Mouse (Mus musculus): ENCODE data around the gene Hist1h2bg. TPM values are rescaled to one million over a fixed set of nuclear protein-coding genes. Genes with fewer than 3 reads are reported as not detected.
A peak's percentile ranks its signal among the peaks of the same experiment; 100 is the strongest.
"Not testable (repeated sequence)": the region's sequence is repeated elsewhere in the genome, so short reads cannot be mapped to it uniquely, and the experiment has no call there.

The Hist1h2bg gene
- polyA plus RNA-seq, 1 experiment from 2014 or later: 25.4 TPM

- Histone ChIP-seq H3K4me1 (replicated peaks) (peaks cover 36% of the 10 kb centered on the region), H3K4me2 (peak overlapping the region; percentile 69), H3K9ac (replicated peaks) (peak overlapping the region; percentile 82), H3K4me3 (replicated peaks) (peak overlapping the region; percentile 50), H3K9me3 (no peaks in the 10 kb centered on the region), H3K27me3 (no peaks in the 10 kb centered on the region), H3K27ac (peak overlapping the region; percentile 98), H3K36me3 (no peaks in the 10 kb centered on the region)
- ATAC-seq (ENCODE audit: insufficient number of reproducible peaks, insufficient read depth, low FRiP score, low TSS enrichment, low read depth): no peak
- WGBS: 21% methylated on average over 9 of the region's 9 CpGs
Observed at GRCm38 (mm10) chr13:23532262-23533075, 38.7 kb upstream of the Hist1h2bg start.

DNA sequence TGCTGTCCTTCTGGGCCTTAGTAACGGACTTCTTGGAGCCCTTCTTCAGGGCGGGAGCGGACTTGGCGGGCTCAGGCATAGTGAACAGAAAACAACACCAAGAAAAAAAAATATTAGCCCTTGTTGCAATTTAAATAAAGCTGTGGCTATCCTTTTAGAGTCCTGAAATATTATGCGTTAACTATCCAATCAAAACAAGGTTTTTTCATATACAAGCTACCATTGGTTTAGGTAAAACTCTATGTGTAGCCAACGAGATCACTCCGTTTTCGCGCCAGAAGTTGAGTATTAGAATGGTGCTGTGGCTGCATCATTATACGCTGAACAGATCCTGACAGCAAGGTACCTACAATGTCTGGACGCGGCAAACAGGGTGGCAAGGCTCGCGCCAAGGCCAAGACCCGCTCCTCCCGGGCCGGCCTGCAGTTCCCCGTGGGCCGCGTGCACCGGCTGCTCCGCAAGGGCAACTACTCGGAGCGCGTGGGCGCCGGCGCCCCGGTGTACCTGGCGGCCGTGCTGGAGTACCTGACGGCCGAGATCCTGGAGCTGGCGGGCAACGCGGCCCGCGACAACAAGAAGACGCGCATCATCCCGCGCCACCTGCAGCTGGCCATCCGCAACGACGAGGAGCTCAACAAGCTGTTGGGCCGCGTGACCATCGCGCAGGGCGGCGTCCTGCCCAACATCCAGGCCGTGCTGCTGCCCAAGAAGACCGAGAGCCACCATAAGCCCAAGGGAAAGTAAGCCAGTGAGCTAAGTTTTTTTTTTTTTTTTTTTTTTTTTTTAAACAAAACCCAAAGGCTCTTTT lies 37.4 kb upstream of the Hist1h2bg start, which contains the start of gene Hist1h2af:
Gene Hist1h2af (plus strand): TSS at position 347 of the 808 bp plus-strand sequence.
- peak; percentile 11; the same call in 1 of the 2 replicates for ATAC-seq (ENCODE audit: insufficient number of reproducible peaks, insufficient read depth, low FRiP score, low TSS enrichment, low read depth)
- not testable (repeated sequence) for H3K36me3 ChIP-seq, H3K9me3 ChIP-seq, H3K27me3 ChIP-seq
- peak within 1 kb of the TSS; percentile 69 for H3K4me2 ChIP-seq
- H3K27ac ChIP-seq: peak within 1 kb of the TSS; percentile 98
- peak within 1 kb of the TSS; percentile 82 for H3K9ac ChIP-seq (replicated peaks)
- peak within 1 kb of the TSS; percentile 50 for H3K4me3 ChIP-seq (replicated peaks)
- WGBS: under 1% methylated on average over 28 of the region's 53 CpGs
- peaks cover 42% of the 10 kb centered on the region for H3K4me1 ChIP-seq (replicated peaks)

GRCm38 (mm10) chr13:23534368-23535131 lies 36.6 kb upstream of the Hist1h2bg start:
- Histone ChIP-seq H3K9me3 (no peaks in the 10 kb centered on the region), H3K36me3 (no peaks in the 10 kb centered on the region), H3K4me3 (replicated peaks) (peak overlapping the region; percentile 50), H3K9ac (replicated peaks) (peak overlapping the region; percentile 66), H3K4me1 (replicated peaks) (peaks cover 38% of the 10 kb centered on the region), H3K27me3 (no peaks in the 10 kb centered on the region), H3K4me2 (peak overlapping the region; percentile 69), H3K27ac (peak overlapping the region; percentile 98)
- WGBS: under 1% methylated on average over 15 of the region's 15 CpGs
- ATAC-seq (ENCODE audit: insufficient number of reproducible peaks, insufficient read depth, low FRiP score, low TSS enrichment, low read depth): peak; percentile 0; the same call in 1 of the 2 replicates

DNA sequence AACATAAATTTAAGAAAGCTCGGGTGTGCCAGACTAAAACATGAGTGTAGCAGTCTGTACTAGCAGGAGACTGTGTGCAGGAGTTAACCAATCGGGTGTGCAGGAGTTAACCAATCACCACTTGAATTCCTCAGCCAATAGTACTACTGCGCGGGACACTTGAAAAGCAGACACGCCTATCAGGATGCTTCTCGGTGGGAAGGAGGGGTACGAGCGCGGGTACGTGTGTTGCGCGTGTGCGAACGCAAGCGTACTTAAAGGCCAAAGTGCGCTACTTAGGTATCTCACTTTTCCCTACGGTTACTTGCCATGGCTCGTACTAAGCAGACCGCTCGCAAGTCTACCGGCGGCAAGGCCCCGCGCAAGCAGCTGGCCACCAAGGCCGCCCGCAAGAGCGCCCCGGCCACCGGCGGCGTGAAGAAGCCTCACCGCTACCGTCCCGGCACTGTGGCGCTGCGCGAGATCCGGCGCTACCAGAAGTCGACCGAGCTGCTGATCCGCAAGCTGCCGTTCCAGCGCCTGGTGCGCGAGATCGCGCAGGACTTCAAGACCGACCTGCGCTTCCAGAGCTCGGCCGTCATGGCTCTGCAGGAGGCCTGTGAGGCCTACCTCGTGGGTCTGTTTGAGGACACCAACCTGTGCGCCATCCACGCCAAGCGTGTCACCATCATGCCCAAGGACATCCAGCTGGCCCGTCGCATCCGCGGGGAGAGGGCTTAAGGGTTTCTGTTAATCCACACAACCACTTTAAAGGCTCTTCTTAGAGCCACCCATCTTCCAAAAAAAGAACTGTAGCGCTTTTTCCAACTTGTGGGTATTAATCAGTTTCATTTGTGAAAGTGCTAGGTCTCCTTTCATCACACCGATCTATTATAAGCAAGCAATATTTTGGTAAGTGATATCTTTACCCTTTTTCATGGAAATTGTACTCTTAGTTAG lies 35.8 kb upstream of the Hist1h2bg start, which contains the start of gene Hist1h3g:
Gene Hist1h3g (plus strand): TSS at position 286 of the 939 bp plus-strand sequence.
- H3K36me3 ChIP-seq, H3K27me3 ChIP-seq, H3K9me3 ChIP-seq: not testable (repeated sequence)
- peaks cover 38% of the 10 kb centered on the region for H3K4me1 ChIP-seq (replicated peaks)
- peak within 1 kb of the TSS; percentile 98 for H3K27ac ChIP-seq
- peak within 1 kb of the TSS; percentile 69 for H3K4me2 ChIP-seq
- under 1% methylated on average over 34 of the region's 62 CpGs for WGBS
- H3K4me3 ChIP-seq (replicated peaks): peak within 1 kb of the TSS; percentile 50
- H3K9ac ChIP-seq (replicated peaks): peak within 1 kb of the TSS; percentile 72
- ATAC-seq (ENCODE audit: insufficient number of reproducible peaks, insufficient read depth, low FRiP score, low TSS enrichment, low read depth): peak; percentile 94

- Histone ChIP-seq H3K4me3 (replicated peaks) (peak overlapping the region; percentile 50), H3K9me3 (no peaks in the 10 kb centered on the region), H3K9ac (replicated peaks) (peak overlapping the region; percentile 72), H3K36me3 (no peaks in the 10 kb centered on the region), H3K27me3 (no peaks in the 10 kb centered on the region), H3K27ac (peak overlapping the region; percentile 98), H3K4me2 (peak overlapping the region; percentile 69), H3K4me1 (replicated peaks) (peaks cover 38% of the 10 kb centered on the region)
- ATAC-seq (ENCODE audit: insufficient number of reproducible peaks, insufficient read depth, low FRiP score, low TSS enrichment, low read depth): no peak
- WGBS: 21% methylated on average over 7 of the region's 7 CpGs
Observed at GRCm38 (mm10) chr13:23536076-23536822, 34.9 kb upstream of the Hist1h2bg start.

GRCm38 (mm10) chr13:23537006-23537710 lies 34.0 kb upstream of the Hist1h2bg start:
- Histone ChIP-seq H3K27me3 (no peaks in the 10 kb centered on the region), H3K9me3 (no peaks in the 10 kb centered on the region), H3K4me3 (replicated peaks) (peak overlapping the region; percentile 50), H3K4me2 (peak overlapping the region; percentile 69), H3K9ac (replicated peaks) (no peak overlapping the region; the same call in 1 of the 2 replicates), H3K27ac (peak overlapping the region; percentile 46), H3K36me3 (no peaks in the 10 kb centered on the region), H3K4me1 (replicated peaks) (peaks cover 36% of the 10 kb centered on the region)
- 86% methylated on average over 3 of the region's 3 CpGs for WGBS
- ATAC-seq (ENCODE audit: insufficient number of reproducible peaks, insufficient read depth, low FRiP score, low TSS enrichment, low read depth): no peak

DNA sequence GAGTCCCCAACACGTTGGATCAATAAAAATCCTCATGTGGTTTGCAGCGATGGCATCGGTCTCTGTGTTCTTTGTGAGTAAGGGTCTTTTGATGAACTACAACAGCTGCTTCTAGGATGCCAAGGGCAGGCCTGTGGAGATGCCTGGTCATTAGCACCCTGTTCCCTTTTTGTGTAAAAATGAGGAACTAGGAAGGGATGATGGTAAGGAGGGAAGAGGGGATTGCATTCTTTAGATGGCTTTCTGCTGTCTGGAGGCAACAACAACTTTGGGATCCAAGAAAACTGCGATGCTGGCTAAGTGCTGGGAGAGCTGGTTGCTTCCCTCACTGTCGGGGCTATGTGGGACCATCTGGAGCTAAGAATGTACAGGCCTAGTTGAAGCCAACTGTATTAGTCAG lies 32.9 kb upstream of the Hist1h2bg start:
- 55% methylated on average over 5 of the region's 5 CpGs for WGBS
- Histone ChIP-seq H3K4me3 (replicated peaks) (no peak overlapping the region), H3K4me1 (replicated peaks) (peaks cover 30% of the 10 kb centered on the region), H3K36me3 (no peaks in the 10 kb centered on the region), H3K9ac (replicated peaks) (no peak overlapping the region; the same call in 1 of the 2 replicates), H3K27me3 (no peaks in the 10 kb centered on the region), H3K27ac (peak overlapping the region; percentile 72), H3K4me2 (peak overlapping the region; percentile 31), H3K9me3 (no peaks in the 10 kb centered on the region)
- no peak for ATAC-seq (ENCODE audit: insufficient number of reproducible peaks, insufficient read depth, low FRiP score, low TSS enrichment, low read depth)

DNA sequence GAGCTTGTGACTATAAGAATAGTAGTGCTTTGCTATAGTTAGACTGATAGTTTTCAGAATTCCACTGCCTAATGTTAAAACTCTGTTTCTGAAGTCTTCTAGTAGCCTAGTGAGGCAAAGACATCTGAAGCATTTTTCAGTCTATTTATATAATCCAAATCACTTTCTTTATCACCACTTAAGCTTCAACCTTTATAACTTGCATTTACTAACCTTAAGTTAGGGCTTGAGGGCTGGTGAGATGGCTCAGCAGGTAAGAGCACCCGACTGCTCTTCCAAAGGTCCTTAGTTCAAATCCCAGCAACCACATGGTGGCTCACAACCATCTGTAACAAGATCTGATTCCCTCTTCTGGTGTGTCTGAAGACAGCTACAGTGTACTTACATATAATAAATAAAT lies 31.4 kb upstream of the Hist1h2bg start:
- not testable (repeated sequence) for ATAC-seq (ENCODE audit: insufficient number of reproducible peaks, insufficient read depth, low FRiP score, low TSS enrichment, low read depth); H3K9me3 ChIP-seq; H3K4me2 ChIP-seq; H3K36me3 ChIP-seq; H3K27me3 ChIP-seq; H3K27ac ChIP-seq; H3K9ac ChIP-seq (replicated peaks); H3K4me3 ChIP-seq (replicated peaks)
- 60% methylated on average over 1 of the region's 1 CpGs for WGBS
- H3K4me1 ChIP-seq (replicated peaks): peaks cover 25% of the 10 kb centered on the region

GRCm38 (mm10) chr13:23541497-23541896 lies 29.7 kb upstream of the Hist1h2bg start:
- Histone ChIP-seq H3K4me3 (replicated peaks) (no peak overlapping the region), H3K27ac (no peak overlapping the region), H3K27me3 (no peaks in the 10 kb centered on the region), H3K4me1 (replicated peaks) (peaks cover 21% of the 10 kb centered on the region), H3K36me3 (no peaks in the 10 kb centered on the region), H3K9me3 (no peaks in the 10 kb centered on the region), H3K9ac (replicated peaks) (no peak overlapping the region), H3K4me2 (peak overlapping the region; percentile 71)
- WGBS: 79% methylated on average over 3 of the region's 3 CpGs
- ATAC-seq (ENCODE audit: insufficient number of reproducible peaks, insufficient read depth, low FRiP score, low TSS enrichment, low read depth): no peak
